In the genomic region with DNA sequence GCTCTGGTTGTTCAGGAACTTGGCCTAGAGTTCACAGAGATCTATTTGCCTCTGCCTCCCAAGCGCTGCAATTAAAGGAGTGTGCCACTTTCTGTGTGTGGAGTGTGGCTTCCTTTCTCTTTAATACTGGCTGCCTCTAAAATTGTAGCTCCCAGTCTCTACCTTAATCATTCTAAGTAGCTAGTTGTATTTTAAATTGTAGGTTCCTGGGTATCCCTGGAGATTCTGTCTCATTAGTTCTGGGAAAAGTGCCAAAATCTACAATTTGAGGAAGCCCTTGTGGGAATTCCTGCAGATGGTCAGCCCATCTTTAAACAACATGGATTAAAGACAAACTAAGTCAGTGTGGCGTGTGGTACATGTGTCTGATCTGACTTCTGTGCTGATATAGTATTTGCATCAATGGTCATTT, we compare ENCODE assay signal across 14 mouse cellular contexts.
DNase-seq lines count a peak whose midpoint lies in the region; ATAC-seq and TF ChIP-seq lines count a peak whose summit lies in the region.
"Had no signal": no experiment of that assay in that cellular context is flagged by ENCODE, and none has a peak within 500 bp of the region (broad histone marks: within the 10 kb centered on the region; RNA-seq: fewer than 3 reads in every experiment).

No protein-coding gene starts in this region.

- no peak overlapping the region for H3K4me3 ChIP-seq in kidney, postnatal 0 days (replicated peaks; ENCODE audit: low read depth, low read length)
- H3K4me3 ChIP-seq in kidney, embryonic 15.5 days (replicated peaks) = no peak overlapping the region
- H3K4me3 ChIP-seq in forebrain, embryonic 16.5 days (replicated peaks; ENCODE audit: low read length) = no peak overlapping the region
- H3K4me3 ChIP-seq: lung, embryonic 15.5 days had no signal

- TF ChIP-seq CTCF in kidney, postnatal 0 days (IDR thresholded peaks at IDR 0.05; ENCODE audit: low read depth) = no peak

- no peak overlapping the region for H3K27ac ChIP-seq in kidney, postnatal 0 days
- H3K27ac ChIP-seq in kidney, embryonic 15.5 days = no peak overlapping the region
- H3K27ac ChIP-seq in forebrain, embryonic 16.5 days (ENCODE audit: low read length) = no peak overlapping the region
- H3K27ac ChIP-seq: lung, embryonic 15.5 days had no signal

- no peaks in the 10 kb centered on the region for H3K27me3 ChIP-seq in kidney, postnatal 0 days (ENCODE audit: insufficient read depth, low read length)
- H3K27me3 ChIP-seq in kidney, embryonic 15.5 days = no peaks in the 10 kb centered on the region
- no peaks in the 10 kb centered on the region for H3K27me3 ChIP-seq in forebrain, embryonic 16.5 days (replicated peaks; ENCODE audit: control insufficient read depth, insufficient read depth, low read length)
- H3K27me3 ChIP-seq: lung, embryonic 15.5 days had no signal

- H3K9me3 ChIP-seq in kidney, postnatal 0 days (replicated peaks; ENCODE audit: low read length) = no peaks in the 10 kb centered on the region
- H3K9me3 ChIP-seq in kidney, embryonic 15.5 days (replicated peaks) = no peaks in the 10 kb centered on the region
- H3K9me3 ChIP-seq in forebrain, embryonic 16.5 days (ENCODE audit: control insufficient read depth, low read length) = no peaks in the 10 kb centered on the region
- H3K9me3 ChIP-seq: lung, embryonic 15.5 days had no signal

- no peak overlapping the region for H3K4me2 ChIP-seq in kidney, postnatal 0 days (ENCODE audit: low read length)
- no peak overlapping the region for H3K4me2 ChIP-seq in kidney, embryonic 15.5 days
- no peak overlapping the region for H3K4me2 ChIP-seq in forebrain, embryonic 16.5 days (ENCODE audit: low read length)
- H3K4me2 ChIP-seq: heart, embryonic 11.5 days; liver, embryonic 11.5 days; lung, embryonic 15.5 days had no signal

- ATAC-seq in kidney, postnatal 0 days (replicated peaks; ENCODE audit: low FRiP score, low read depth) = no peak
- no peak for ATAC-seq in kidney, embryonic 15.5 days (replicated peaks; ENCODE audit: low FRiP score)
- ATAC-seq in forebrain, embryonic 16.5 days = peak; percentile 68

- H3K9ac ChIP-seq in kidney, postnatal 0 days (ENCODE audit: low read depth, low read length) = no peak overlapping the region
- no peak overlapping the region for H3K9ac ChIP-seq in kidney, embryonic 15.5 days
- H3K9ac ChIP-seq in forebrain, embryonic 16.5 days (replicated peaks; ENCODE audit: low read depth, low read length) = no peak overlapping the region
- H3K9ac ChIP-seq: lung, embryonic 15.5 days had no signal

- DNase-seq in kidney, postnatal 0 days (ENCODE audit: low spot score) = peak; percentile 7
- DNase-seq in retina, postnatal 1 day = peak; percentile 4
- no peak for DNase-seq in retina, embryonic 14.5 days (ENCODE audit: low spot score)
- DNase-seq in adrenal gland, adult 2 months = no peak
- no peak for DNase-seq in adrenal gland, adult (ENCODE audit: inconsistent age in 2 of 2, low spot score in 1 of 2)
- DNase-seq: adrenal gland, postnatal 25 days; cerebellum, postnatal 25 days; gastrocnemius, postnatal 36 days; thymus, adult 2 months had no signal

- WGBS in kidney, postnatal 0 days = 53% methylated on average over 2 of the region's 2 CpGs
- WGBS in kidney, embryonic 15.5 days = 58% methylated on average over 2 of the region's 2 CpGs
- 20% methylated on average over 2 of the region's 2 CpGs for WGBS in forebrain, embryonic 16.5 days

- H3K36me3 ChIP-seq in kidney, postnatal 0 days (ENCODE audit: insufficient read depth, low read length) = no peaks in the 10 kb centered on the region
- H3K36me3 ChIP-seq in kidney, embryonic 15.5 days = no peaks in the 10 kb centered on the region
- H3K36me3 ChIP-seq in forebrain, embryonic 16.5 days (ENCODE audit: control insufficient read depth, insufficient read depth) = no peaks in the 10 kb centered on the region
- H3K36me3 ChIP-seq: lung, embryonic 15.5 days had no signal

- no peaks in the 10 kb centered on the region for H3K4me1 ChIP-seq in kidney, postnatal 0 days (replicated peaks; ENCODE audit: insufficient read depth, low read length)
- H3K4me1 ChIP-seq in kidney, embryonic 15.5 days = no peaks in the 10 kb centered on the region
- H3K4me1 ChIP-seq in forebrain, embryonic 16.5 days (replicated peaks; ENCODE audit: control insufficient read depth, insufficient read depth, low read length) = peaks cover 5% of the 10 kb centered on the region
- H3K4me1 ChIP-seq: lung, embryonic 15.5 days had no signal

Comparison
In these comparisons a context has a peak if more than half of its experiments do, and no peak if none do; other contexts are left out.
1. DNase-seq: peak in kidney, postnatal 0 days (single experiment) and retina, postnatal 1 day (single experiment); none in retina, embryonic 14.5 days (single experiment), adrenal gland, adult 2 months (single experiment) and adrenal gland, adult (0 of 2).